Mouse (Mus musculus) neural tube, embryonic 14.5 days (tissue): ENCODE results near the gene Pam16. TPM values are rescaled to one million over a fixed set of nuclear protein-coding genes. Genes with fewer than 3 reads are reported as not detected.

Experiments used
- ATAC-seq: fragments of 200-750 bp; cut with Nextera tagmentation; 2 replicates; pipeline ENCODE4 v1.8.0; 2017; ENCODE audit warnings: low read depth, mild to moderate bottlenecking, moderate TSS enrichment, moderate library complexity
- H3K27ac ChIP-seq: fragments of 300-500 bp; sonication (generic); 2 replicates; pipeline ENCODE4 v1.5.1; 2014; ENCODE audit warnings: low read depth, mild to moderate bottlenecking, control low read depth, low read length, moderate library complexity, mixed read lengths
- H3K27me3 ChIP-seq: fragments of 300-500 bp; sonication (generic); 2 replicates; pipeline ENCODE4 v1.6.1; 2014; ENCODE audit warnings: low read length; ENCODE audit not compliant: control insufficient read depth, insufficient read depth
- H3K36me3 ChIP-seq: fragments of 300-500 bp; sonication (generic); 2 replicates; pipeline ENCODE4 v1.6.1; 2014; ENCODE audit warnings: low read length, mixed read lengths; ENCODE audit not compliant: control insufficient read depth, insufficient read depth
- H3K4me1 ChIP-seq: fragments of 300-500 bp; sonication (generic); 2 replicates; pipeline ENCODE4 v1.6.1; 2014; ENCODE audit warnings: low read length; ENCODE audit not compliant: control insufficient read depth, insufficient read depth
- H3K4me2 ChIP-seq: fragments of 300-500 bp; sonication (generic); 2 replicates; pipeline ENCODE4 v1.6.1; 2014; ENCODE audit warnings: mild to moderate bottlenecking, low read depth, low read length, control low read depth
- H3K4me3 ChIP-seq: fragments of 300-500 bp; sonication (generic); 2 replicates; pipeline ENCODE4 v1.5.1; 2014; ENCODE audit warnings: low read depth, low read length, control low read depth, mixed read lengths
- H3K9ac ChIP-seq: fragments of 300-500 bp; sonication (generic); replicated peaks from 2 replicates; pipeline ENCODE4 v1.6.1; 2014; ENCODE audit warnings: low read depth, mild to moderate bottlenecking, control low read depth, low read length, mixed read lengths
- H3K9me3 ChIP-seq: fragments of 300-500 bp; sonication (generic); 2 replicates; pipeline ENCODE4 v1.6.1; 2016; ENCODE audit warnings: low read length; ENCODE audit not compliant: control insufficient read depth
- WGBS: fragments of 180-500 bp; shearing (Covaris S2); extraction: QIAGEN DNeasy Blood & Tissue Kit; methylation state at CpG from one replicate; pipeline ENCODE4 v1.1.7; 2014; 5-methylcytosine and 5-hydroxymethylcytosine counted together
- polyA plus RNA-seq: library from polyadenylated mRNA; unstranded; fragments of >200 nt; fragmentation: Nextera tagmentation; extraction: Ambion mirVana; gene quantifications from 2 replicates; pipeline ENCODE4 v1.2.1, GENCODE M21; 2014

Pam16 gene
- polyA plus RNA-seq, 1 experiment from 2014 or later: 194 TPM

GRCm38 (mm10) chr16:4628898-4629419 lies 4.2 kb upstream of the Pam16 start:
- Histone ChIP-seq H3K4me2 (no peak overlapping the region), H3K4me1 (peaks cover under 1% of the 10 kb centered on the region; the same call in 1 of the 2 replicates), H3K9ac (no peak overlapping the region), H3K36me3 (peaks cover 12% of the 10 kb centered on the region), H3K27ac (no peak overlapping the region), H3K9me3 (no peaks in the 10 kb centered on the region), H3K4me3 (no peak overlapping the region), H3K27me3 (no peaks in the 10 kb centered on the region)
- ATAC-seq: no peak
- WGBS: 93% methylated on average over 9 of the region's 9 CpGs

- Histone ChIP-seq H3K4me1 (peaks cover 13% of the 10 kb centered on the region), H3K27me3 (no peaks in the 10 kb centered on the region), H3K9ac (no peak overlapping the region), H3K9me3 (no peaks in the 10 kb centered on the region), H3K4me2 (no peak overlapping the region), H3K27ac (no peak overlapping the region), H3K36me3 (peaks cover 6% of the 10 kb centered on the region), H3K4me3 (no peak overlapping the region)
- 92% methylated on average over 6 of the region's 6 CpGs for WGBS
- no peak for ATAC-seq
Observed at GRCm38 (mm10) chr16:4627105-4627504, 2.3 kb upstream of the Pam16 start.

- H3K27ac ChIP-seq: peak overlapping the region; percentile 84
- 14% methylated on average over 9 of the region's 9 CpGs for whole genome bisulfite sequencing
- peak overlapping the region; percentile 77 for H3K4me3 ChIP-seq
- no peaks in the 10 kb centered on the region for H3K27me3 ChIP-seq
- H3K4me1 ChIP-seq: peaks cover 13% of the 10 kb centered on the region
- peak; percentile 23; the same call in 1 of the 2 replicates for ATAC-seq
- peak overlapping the region; percentile 86 for H3K9ac ChIP-seq
- no peaks in the 10 kb centered on the region for H3K9me3 ChIP-seq
- H3K36me3 ChIP-seq: peaks cover 6% of the 10 kb centered on the region
- H3K4me2 ChIP-seq: peak overlapping the region; percentile 89
Observed at GRCm38 (mm10) chr16:4624074-4624473, 714 bp downstream of the Pam16 start.

GRCm38 (mm10) chr16:4616829-4617228 lies 8.0 kb downstream of the Pam16 start:
- Histone ChIP-seq H3K36me3 (peaks cover 30% of the 10 kb centered on the region), H3K9ac (no peak overlapping the region), H3K27ac (no peak overlapping the region), H3K4me1 (no peaks in the 10 kb centered on the region), H3K27me3 (no peaks in the 10 kb centered on the region), H3K9me3 (no peaks in the 10 kb centered on the region), H3K4me3 (no peak overlapping the region), H3K4me2 (no peak overlapping the region)
- no peak for ATAC-seq
- 93% methylated on average over 4 of the region's 4 CpGs for WGBS

GRCm38 (mm10) chr16:4615297-4615696 lies 9.5 kb downstream of the Pam16 start:
- WGBS: 91% methylated on average over 1 of the region's 1 CpGs
- Histone ChIP-seq H3K27me3 (no peaks in the 10 kb centered on the region), H3K4me3 (no peak overlapping the region), H3K9me3 (no peaks in the 10 kb centered on the region), H3K36me3 (peaks cover 43% of the 10 kb centered on the region), H3K4me2 (no peak overlapping the region), H3K27ac (no peak overlapping the region), H3K4me1 (no peaks in the 10 kb centered on the region), H3K9ac (no peak overlapping the region)
- no peak for ATAC-seq

GRCm38 (mm10) chr16:4614639-4615038 lies 10.1 kb downstream of the Pam16 start:
- Histone ChIP-seq H3K4me1 (no peaks in the 10 kb centered on the region), H3K9ac (no peak overlapping the region), H3K27ac (no peak overlapping the region), H3K27me3 (no peaks in the 10 kb centered on the region), H3K4me3 (no peak overlapping the region), H3K9me3 (no peaks in the 10 kb centered on the region), H3K4me2 (no peak overlapping the region), H3K36me3 (peaks cover 48% of the 10 kb centered on the region)
- ATAC-seq: no peak
- WGBS: 98% methylated on average over 3 of the region's 3 CpGs

- Histone ChIP-seq H3K4me3 (no peak overlapping the region), H3K27ac (no peak overlapping the region), H3K9me3 (no peaks in the 10 kb centered on the region), H3K36me3 (peaks cover 48% of the 10 kb centered on the region), H3K4me2 (no peak overlapping the region), H3K9ac (no peak overlapping the region), H3K4me1 (no peaks in the 10 kb centered on the region), H3K27me3 (no peaks in the 10 kb centered on the region)
- no peak for ATAC-seq
- WGBS: 97% methylated on average over 9 of the region's 9 CpGs
Observed at GRCm38 (mm10) chr16:4613736-4614135, 11.1 kb downstream of the Pam16 start.

- no peak overlapping the region for H3K4me2 ChIP-seq
- H3K27ac ChIP-seq: no peak overlapping the region
- 91% methylated on average over 7 of the region's 7 CpGs for WGBS
- H3K36me3 ChIP-seq: peaks cover 48% of the 10 kb centered on the region
- H3K4me3 ChIP-seq: no peak overlapping the region
- no peak overlapping the region for H3K9ac ChIP-seq
- no peaks in the 10 kb centered on the region for H3K27me3 ChIP-seq
- ATAC-seq: no peak
- no peaks in the 10 kb centered on the region for H3K9me3 ChIP-seq
- peaks cover 7% of the 10 kb centered on the region for H3K4me1 ChIP-seq
Observed at GRCm38 (mm10) chr16:4611676-4612075, 13.1 kb downstream of the Pam16 start.

- peaks cover 7% of the 10 kb centered on the region for H3K4me1 ChIP-seq
- no peaks in the 10 kb centered on the region for H3K27me3 ChIP-seq
- no peak overlapping the region for H3K4me3 ChIP-seq
- no peak for ATAC-seq
- WGBS: 99% methylated on average over 5 of the region's 5 CpGs
- no peak overlapping the region for H3K27ac ChIP-seq
- H3K9me3 ChIP-seq: no peaks in the 10 kb centered on the region
- no peak overlapping the region for H3K9ac ChIP-seq
- H3K4me2 ChIP-seq: no peak overlapping the region
- H3K36me3 ChIP-seq: peaks cover 47% of the 10 kb centered on the region
Observed at GRCm38 (mm10) chr16:4611193-4611592, 13.6 kb downstream of the Pam16 start.
